Mouse (Mus musculus) kidney, adult 18-20 months (tissue): Measurements from ENCODE around the gene Gprc6a.

ENCODE experiments used
- DNase-seq: peaks from one replicate; pipeline ENCODE4 v3.0.0; 2021

Gprc6a gene

GRCm38 (mm10) chr10:51584919-51585318 is 46.3 kb downstream of the Gprc6a start:
- DNase-seq = no peak

- no peak for DNase-seq
These were observed 46.9 kb downstream of the Gprc6a start for GRCm38 (mm10) chr10:51584378-51584777.

- no peak for DNase-seq
These were observed 59.9 kb downstream of the Gprc6a start for GRCm38 (mm10) chr10:51571225-51571996.
